Mouse (Mus musculus): ENCODE measurements around the gene Zcchc14. TPM values are rescaled to one million over a fixed set of nuclear protein-coding genes. Genes with fewer than 3 reads are reported as not detected.
"Not testable (repeated sequence)": the region's sequence is repeated elsewhere in the genome, so short reads cannot be mapped to it uniquely, and the experiment has no call there.

Zcchc14 gene
- total RNA-seq, 2 experiments from 2014 or later: 33.9 to 38.5 TPM

DNA sequence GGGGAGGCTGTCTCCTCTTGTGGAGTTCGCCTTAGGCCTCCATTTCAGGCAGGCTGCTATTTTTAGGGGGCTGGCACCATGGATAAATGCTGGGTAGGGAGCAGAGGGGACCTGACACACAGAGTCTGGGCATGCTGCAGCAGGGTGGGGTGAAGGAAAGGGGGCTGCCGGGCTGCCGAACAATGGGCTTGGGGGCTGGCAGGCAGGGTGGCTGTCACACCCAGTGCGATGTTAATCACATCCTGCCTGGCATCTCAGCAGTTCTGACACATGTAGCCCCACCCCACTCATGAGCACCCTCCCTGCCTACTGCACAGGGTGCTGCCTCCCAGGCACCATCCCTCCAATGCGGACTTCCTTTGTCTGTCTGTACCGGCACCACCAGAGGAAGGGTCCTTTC is 15.9 kb upstream of the Zcchc14 start:
- peak in 1 of 2 experiments; percentile 36 for DNase-seq
- intact Hi-C loops (cut with DNase I): no loop called here

DNA sequence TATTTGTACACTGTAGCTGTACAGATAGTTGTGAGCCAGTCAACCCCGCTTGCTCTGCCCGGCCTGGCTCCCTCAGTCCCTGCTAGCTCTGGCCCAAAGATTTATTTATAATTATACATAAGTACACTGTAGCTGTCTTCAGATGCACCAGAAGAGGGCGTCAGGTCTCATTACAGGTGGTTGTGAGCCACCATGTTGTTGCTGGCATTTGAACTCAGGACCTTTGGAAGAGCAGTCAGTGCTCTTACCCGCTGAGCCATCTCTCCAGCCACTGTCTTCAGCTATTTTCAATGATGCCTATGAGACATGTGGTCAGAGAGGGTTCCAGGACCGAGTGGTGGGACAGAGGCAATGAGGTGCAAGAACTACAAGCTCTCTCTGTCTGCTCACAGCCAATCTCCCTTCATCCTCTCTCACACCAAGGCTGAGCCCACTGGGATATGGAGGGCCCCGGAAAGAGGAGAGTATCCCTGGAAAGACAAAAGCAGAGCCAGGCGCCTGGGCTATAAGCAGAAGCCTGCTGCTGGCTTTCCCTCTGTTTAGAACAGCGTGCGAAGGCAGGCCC is 15.3 kb upstream of the Zcchc14 start:
- not testable (repeated sequence) for DNase-seq
- intact Hi-C loops (cut with DNase I): loop anchor here (1.0 kb wide), 1 partner anchor 33 kb away; no protein-coding TSS in a partner anchor

DNA sequence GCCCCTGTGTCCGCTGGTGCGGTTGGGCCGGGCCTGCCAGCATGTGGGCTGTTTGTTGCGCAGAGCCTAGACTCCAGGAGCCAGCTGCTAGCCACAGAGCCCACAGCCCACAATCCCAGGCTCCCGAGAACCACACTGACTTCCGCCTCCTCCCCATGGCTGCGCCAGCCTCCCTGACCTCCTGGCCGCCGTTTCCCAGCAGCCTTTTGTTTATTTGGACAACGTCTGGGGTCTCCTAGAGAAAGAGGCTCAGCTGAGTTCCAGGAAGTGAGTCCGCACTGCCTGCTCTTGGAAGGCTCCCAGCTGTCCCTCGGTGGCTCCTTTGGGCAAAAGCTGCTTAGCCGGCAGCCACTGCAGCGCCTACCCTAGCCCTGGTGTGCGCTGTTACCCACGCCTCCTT is 12.6 kb upstream of the Zcchc14 start:
- peak; percentile 73 to 78 for DNase-seq
- intact Hi-C loops (cut with DNase I): no loop called here

DNA sequence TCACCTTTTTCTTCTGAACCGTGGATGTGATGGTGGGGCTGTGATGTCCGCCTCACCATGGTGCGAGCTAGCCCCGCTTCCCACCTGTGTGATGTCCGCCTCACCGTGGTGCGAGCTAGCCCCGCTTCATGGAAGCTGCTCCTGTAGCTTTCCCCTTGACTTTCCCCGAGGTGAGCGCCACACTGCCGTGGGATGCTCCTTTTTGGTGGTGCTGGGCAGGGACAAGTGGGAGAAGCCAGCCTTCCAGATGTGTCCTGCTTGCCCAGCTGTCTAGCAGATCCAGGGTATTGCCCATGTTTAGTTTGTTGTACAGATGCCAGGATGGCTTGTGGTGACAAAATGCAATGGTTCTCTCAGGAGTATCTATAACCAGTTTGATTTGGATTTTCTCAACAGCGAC is 10.4 kb upstream of the Zcchc14 start:
- intact Hi-C loops (cut with DNase I): no loop called here
- DNase-seq: no peak

DNA sequence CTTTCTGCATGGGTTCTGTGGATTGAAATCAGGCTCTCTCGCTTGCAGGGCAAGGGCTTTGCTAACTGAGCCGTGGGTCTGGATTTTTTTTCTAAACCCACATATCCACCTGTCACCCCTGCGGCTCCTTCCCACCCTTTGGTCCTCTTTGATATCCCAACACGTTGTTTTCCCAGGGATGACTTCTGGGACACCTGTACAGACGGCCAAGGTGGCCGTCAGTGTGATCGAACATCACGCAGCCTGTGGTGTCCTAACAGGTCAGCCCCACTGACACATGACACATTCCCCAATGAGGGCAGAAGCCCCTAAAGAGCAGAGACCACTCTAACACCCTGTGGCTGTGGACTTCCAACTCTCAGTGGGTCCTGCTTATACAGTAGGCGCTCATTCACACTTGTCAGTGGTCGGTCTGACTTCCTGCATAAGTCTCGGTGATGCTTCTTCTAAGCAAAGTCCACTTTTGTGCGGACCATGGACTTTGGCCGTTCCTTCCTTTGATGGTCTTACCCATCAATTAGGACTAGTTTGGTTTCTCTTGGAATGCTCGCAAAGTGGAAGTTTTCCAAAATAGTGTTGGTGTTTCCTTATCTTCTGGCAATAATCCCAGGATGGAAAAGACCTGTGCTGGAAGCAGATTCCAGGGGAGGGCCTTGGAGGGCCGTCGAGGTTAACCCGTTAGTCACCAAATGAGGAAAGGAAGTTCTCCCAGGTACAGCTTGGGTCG is 9.1 kb upstream of the Zcchc14 start:
- no peak for DNase-seq
- intact Hi-C loops (cut with DNase I): no loop called here

DNA sequence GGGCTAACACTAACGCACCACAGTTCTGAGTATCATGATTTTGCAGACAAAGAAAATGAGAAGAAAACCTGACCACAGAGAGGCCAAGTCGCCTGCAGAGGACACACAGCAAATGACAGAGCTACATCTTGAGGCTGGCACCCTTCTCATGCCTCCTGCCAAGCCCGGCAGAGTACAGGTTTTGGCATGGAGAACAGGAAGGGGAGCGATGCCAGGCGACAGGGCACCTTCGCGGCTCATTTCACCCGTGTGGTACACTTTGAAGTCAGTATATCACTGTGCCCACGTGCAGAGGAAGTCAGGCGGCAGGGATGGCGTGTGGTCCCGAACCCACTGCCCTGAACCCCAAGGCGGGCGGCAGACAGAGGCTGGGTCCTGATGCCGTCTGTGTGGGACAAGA is 7.9 kb upstream of the Zcchc14 start:
- intact Hi-C loops (cut with DNase I): no loop called here
- DNase-seq: no peak

DNA sequence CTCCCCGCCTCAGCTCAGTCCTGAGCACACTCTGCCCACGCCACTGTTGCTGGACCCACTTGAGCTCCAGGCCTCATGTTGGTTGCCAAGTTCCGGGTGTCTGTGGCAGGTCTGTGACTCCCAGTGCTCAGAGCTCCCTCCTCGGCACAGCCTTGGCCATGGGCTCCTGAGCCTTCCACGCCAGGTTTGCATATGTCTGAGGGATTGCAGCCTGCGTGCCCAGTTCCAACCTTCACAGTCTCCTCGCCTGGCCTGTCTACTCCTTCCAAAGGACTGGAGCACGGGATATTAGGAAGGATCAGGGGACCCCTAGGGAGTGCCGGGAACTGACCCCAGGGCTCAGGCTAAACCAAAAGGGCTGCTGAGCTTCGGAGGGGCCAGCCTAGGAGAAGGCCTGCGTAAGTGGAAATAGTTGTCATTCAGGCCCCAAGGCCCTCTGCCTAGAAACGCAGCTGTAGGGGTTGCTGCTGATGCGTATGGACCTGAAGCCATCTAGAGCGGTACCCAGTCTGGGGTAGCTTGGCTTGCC is 2.3 kb upstream of the Zcchc14 start:
- intact Hi-C loops (cut with DNase I): no loop called here
- no peak for DNase-seq

DNA sequence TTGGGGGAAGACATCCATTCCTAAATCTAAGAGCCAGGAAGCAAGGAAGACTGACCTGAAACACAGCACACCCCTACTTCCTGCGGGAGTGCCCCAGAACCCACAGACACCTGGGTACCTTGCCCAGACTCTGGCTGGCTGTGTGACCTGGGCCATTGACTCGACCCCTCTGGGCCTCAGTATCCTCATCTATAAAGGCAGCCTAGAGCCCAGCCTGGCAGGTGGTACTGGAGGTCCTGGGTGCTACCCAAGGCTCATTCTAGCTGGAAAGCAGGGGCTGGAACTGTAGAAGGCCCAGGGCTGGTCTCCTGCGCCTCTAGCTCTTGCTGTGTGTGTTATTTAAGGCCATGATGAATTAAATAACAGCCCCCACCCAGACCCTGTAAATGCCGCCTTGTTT is 1.4 kb upstream of the Zcchc14 start:
- intact Hi-C loops (cut with DNase I): no loop called here
- DNase-seq: no peak

DNA sequence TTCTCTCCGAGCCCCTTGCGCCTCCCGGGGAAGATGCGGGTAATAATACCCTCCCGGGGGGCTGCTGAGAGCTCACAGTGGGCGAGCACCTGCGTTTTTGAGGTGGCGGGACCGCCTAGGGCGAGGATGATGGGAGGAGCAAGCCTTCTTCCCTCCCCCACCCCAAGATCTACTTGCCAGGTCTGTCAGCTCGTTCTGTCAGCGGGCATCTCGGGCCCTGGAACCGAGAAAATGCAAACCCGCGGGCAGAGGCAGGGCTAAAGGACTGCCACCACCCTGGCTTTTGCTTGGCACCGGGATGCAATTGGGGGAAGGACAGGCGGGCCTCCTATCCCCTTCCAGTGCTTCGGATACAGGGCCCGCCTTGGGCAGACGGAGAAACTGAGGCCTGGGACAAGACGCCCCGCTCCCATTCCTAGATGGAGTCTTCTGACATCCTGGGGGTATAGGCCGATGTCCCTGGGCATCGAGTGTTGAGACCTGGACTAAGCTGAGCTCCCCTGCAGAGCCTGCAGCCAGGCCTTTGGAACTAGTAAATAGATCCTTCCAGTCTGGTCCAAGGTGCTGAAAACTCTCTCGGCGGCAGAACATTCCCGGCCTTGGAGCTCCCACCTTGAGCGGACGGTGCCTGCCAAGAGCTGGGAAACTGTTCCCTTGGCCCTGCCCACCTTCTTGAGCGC is 779 bp upstream of the Zcchc14 start:
- intact Hi-C loops (cut with DNase I): loop anchor here (2.0 kb wide), 1 partner anchor 51 kb away; no protein-coding TSS in a partner anchor
- DNase-seq: no peak

DNA sequence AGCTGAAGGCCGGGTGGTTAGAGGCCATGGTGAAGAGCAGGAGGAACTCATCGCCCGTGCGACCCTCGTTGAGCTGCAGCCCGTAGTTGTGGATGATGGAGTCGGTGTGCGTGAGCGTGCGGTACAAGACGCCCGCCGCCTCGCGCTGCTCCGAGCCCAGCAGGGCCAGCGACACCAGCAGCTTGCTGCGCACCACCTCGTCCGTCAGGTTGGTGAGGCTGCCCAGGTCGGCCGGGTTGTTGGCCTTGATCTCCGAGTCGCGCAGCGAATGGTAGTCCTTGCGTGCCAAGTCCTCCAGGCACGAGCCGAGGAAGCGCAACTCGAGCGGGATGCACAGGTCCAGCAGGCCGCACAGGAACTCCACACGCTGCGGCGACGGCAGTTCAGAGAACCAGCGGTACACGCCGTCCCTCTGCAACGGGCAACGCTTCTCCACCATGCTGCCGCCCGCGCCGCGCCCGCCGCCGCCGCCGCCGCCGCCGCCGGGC is 783 bp downstream of the Zcchc14 start:
- intact Hi-C loops (cut with DNase I): loop anchor here (2.0 kb wide), 2 partner anchors 17 to 49 kb away; no protein-coding TSS in a partner anchor
- peak; percentile 51 to 58 for DNase-seq

DNA sequence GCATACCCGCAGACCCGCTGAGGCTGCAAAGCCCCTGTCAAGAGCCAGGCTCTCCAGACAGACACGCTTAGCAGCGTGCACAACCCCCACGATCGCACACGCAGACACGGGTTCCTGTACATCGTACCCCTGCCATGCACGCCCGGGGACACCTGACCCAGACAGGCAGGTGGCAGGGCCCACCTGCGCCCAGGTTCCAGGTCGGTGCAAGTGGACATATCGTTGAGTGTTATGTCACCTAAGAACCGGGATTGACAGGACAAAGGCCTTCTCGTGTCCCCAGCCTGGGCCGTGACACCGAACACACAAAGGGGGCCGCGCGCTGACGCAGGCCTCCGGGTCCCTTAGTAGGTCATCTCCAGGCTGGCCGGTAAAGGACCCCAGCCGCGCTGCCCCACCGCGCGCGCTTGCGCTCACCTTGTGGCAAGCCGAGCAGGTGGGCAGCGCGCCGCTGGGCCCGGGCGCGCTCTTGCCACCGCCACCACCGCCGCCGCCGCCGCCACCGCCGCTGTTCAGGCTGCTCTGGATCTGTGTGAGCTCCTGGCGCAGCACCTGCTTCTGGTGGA is 1.3 kb downstream of the Zcchc14 start:
- intact Hi-C loops (cut with DNase I): loop anchor here (2.0 kb wide), 1 partner anchor 17 kb away; no protein-coding TSS in a partner anchor
- no peak for DNase-seq

DNA sequence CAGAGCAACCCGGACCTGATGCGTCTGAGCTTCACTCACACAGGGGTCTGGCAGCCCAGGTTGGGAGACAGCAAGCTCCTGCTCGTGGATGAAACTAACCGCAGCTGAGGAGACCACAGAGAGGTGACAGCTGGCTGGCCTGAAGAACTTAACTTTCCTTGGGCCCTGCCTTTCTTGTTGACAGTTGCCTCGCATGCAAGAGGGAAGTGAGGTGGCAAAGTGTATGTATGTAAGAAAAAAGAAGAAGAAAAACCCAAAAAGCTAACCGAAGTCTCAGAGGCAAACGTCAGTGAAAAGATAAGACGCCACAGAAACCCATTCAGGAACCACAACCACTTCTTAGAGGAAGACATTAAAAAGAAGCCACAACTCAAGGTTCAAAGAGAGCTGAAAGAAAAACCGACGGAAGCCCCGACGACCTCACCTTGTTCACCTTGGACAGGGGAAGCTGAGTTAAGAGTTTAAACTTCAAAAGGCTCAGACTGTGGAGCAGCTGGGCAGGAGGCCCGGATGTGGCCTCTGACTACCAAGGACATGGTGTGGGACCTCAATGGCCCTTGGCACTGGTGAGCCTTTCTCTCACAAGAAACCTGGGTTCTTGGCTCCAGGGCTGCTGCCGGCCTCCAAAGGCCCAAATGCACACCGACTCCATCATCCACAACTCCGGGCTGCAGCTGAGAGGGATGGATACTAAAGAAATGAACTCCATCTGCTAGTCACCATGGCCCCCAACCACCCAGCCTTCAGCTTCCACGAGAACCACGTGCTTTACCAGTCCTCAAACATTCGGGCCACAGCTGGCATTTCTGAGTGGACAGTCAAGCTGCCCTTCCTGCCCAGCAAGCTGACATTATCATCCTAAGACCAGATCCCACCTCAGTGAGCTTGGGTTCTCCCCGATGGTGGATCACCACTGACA is 2.1 kb downstream of the Zcchc14 start:
- no peak for DNase-seq

DNA sequence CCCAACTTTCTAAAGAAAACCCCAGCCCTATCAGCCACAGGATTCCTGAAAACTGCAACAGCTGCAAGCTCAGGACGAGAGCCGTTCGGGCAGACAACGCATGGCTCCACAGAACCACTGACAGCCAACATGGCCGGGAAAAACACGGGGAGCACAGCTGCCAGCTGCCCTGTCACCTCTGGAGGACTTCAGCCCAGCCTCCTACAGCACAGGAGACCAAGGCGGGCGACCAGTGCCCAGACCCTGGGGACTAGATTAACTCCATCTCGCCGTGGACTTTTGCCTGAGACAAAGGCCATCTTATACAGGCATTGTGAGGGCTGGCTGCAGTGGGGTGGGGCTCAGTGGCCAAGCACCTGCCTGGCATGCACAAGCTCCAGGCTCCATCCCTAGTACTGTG is 2.8 kb downstream of the Zcchc14 start:
- no peak for DNase-seq
- intact Hi-C loops (cut with DNase I): loop anchor here (2.0 kb wide), 1 partner anchor 15 kb away; no protein-coding TSS in a partner anchor

More for the DNA sequence above, 2.1 kb downstream of the Zcchc14 start:
- intact Hi-C loops (cut with DNase I): loop anchor here (2.0 kb wide), 1 partner anchor 16 kb away; no protein-coding TSS in a partner anchor

DNA sequence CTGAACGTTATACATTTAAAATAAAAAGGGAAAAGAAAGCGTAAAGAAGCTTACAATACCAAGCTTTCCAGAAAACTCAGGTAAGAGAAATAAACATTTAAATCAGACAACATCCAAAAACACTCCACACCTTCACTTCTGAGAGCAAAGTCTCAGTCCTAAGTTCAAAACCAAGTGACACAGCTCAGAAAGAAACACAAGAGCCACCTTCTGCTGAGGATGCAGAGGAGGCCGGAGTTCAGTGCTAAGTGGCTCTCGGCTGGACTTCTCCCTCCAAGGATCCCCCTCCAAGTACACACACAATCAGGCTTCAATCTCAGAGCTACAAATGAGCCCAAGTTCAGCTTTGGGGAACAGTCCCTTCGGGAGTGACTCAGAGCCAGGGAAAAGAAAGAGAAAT is 3.3 kb downstream of the Zcchc14 start:
- intact Hi-C loops (cut with DNase I): no loop called here

DNA sequence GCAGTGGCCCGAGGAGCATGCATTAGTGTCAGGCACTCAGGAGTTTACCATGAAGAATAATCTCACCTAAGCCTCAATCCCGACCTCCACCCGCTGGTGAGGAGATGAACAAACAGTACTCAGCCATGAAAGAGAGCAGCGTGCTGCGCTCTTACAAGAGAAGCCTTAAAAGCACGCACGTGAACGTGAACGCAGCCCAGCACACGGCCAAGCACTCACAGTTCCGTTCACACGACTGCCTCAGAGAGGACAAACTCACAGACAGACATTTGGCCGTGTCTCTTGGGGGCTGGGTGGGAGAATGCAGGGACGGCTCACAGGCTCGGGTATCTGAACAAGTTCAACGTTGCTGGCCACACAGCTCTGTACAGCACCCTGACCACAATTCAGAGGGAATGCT is 4.2 kb downstream of the Zcchc14 start:
- no peak for DNase-seq
- intact Hi-C loops (cut with DNase I): no loop called here

More for the DNA sequence above, 3.3 kb downstream of the Zcchc14 start:
- no peak for DNase-seq

DNA sequence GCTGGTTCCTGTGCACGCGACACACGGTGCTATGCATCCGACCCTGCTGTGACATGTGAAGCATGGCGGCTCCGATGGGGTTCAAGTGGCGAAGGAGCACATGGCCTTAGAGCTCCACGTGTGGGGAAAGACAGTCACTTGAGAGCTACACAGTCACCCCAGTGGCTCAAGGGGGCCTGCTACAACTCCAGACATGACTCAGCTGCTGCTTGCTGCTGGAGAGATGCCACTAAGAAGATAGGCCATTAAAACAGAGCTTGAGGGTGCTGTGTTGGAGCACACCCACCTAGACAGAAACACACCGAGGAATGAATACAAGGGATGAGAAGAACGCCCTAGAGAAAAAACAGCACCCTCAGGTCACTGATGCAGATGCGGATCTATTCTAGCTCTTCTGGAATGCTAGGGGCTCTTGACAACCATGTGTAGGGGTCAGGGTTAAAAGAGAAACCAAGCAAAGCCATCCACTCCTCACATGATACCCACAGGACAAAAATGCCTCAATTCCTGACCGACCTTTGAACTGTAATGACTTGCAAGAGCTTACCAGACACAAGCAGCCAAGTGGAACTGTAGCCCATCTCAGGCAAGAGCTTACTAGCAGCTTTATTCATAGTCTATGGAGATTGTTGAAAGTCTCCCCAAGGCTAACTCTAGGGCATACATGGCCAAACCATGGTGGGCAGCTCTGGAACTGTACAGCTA is 5.0 kb downstream of the Zcchc14 start:
- intact Hi-C loops (cut with DNase I): no loop called here

DNA sequence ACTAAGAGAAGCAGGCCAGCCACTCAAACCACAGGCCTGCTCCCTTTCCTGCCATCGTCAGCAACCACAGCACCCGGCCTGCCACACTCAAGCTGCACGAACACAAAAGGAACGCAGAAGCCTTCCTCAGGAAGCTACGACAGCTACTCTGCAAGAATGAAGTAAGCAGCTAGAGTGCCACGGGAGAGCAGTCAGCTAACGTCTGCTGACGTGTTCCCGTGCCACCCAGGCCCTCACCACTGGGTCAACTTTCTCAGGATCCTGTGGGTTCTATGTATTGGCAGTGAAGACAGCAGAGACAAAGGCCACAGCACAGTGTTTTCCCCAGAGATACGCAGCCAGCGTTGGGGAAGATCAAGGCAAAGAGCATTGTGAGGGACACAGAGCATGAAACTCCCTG is 9.3 kb downstream of the Zcchc14 start:
- no peak for DNase-seq
- intact Hi-C loops (cut with DNase I): no loop called here

More for the DNA sequence above, 5.0 kb downstream of the Zcchc14 start:
- no peak for DNase-seq

DNA sequence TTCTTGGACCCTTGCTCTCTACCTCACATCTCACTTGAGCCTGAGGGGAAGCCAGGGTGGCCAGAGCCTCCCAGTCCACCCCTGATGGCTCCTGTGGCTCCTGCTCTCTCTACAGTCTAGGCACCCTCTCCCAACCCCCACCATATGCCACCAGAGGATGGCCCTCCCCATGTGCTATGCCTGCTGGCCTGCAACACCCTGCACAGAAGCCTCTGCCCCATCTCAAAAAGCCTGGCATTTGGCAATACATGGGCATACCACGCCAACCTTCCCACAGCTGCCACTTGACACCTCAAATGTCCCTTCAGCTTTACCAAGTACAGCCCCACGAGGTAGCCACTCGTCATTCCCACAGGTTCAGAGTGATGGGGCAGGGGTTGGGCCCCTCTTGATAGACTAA is 9.9 kb downstream of the Zcchc14 start:
- intact Hi-C loops (cut with DNase I): no loop called here

DNA sequence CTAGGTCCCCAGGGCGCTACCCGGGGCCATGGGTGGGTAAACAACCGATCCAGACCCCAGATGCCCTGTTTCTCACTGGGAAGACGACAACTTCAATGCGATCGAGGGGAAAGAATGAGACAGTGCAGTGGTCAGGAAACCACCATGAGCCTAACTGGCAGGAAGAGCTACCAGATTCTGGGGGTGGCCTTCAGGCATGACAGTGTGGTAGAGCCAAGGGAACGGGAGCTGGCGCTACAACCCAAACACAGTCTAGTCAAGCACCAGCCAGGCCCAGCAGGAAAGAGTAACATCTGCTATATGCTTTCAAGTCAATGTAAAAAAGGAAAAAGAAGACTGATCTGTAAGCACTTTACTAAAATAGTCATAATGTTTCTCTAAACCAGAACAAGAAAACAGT is 16.5 kb downstream of the Zcchc14 start:
- intact Hi-C loops (cut with DNase I): no loop called here
- DNase-seq: no peak

More for the DNA sequence above, 9.9 kb downstream of the Zcchc14 start:
- no peak for DNase-seq
